Mouse (Mus musculus) gastrocnemius, postnatal 14 days (tissue): ENCODE data around the gene Ubtd1. TPM values are rescaled to one million over a fixed set of nuclear protein-coding genes. Genes with fewer than 3 reads are reported as not detected.

Experiments
- total RNA-seq, 2 experiments: library from RNA; stranded (reverse); gene quantifications; 2 replicates each; pipeline ENCODE4 v1.2.3; 2021

Gene Ubtd1
- total RNA-seq, 2 experiments from 2014 or later = 14.8 to 17.4 TPM

Other genes starting within 250 kb of the Ubtd1 start
- gene Slit1, start 238.1 kb upstream of the Ubtd1 start, total RNA-seq = 1 to 10 TPM in 1 of 2 experiments, under 1 TPM in 1; 0.66 to 1.1 TPM
- 1 to 10 TPM; 6.8 to 9.9 TPM for gene Arhgap19, start 179.7 kb upstream of the Ubtd1 start, total RNA-seq
- 1 to 10 TPM; 4.9 to 7.2 TPM for gene Frat1, start 151.8 kb upstream of the Ubtd1 start, total RNA-seq
- 10 to 100 TPM; 19.9 to 28.3 TPM for gene Frat2, start 133.6 kb upstream of the Ubtd1 start, total RNA-seq
- 10 to 100 TPM; 29.9 to 37.2 TPM for gene Rrp12, start 85.6 kb upstream of the Ubtd1 start, total RNA-seq
- gene Pgam1, start 69.8 kb upstream of the Ubtd1 start, total RNA-seq = 10 to 100 TPM; 22.5 to 26.7 TPM
- 10 to 100 TPM; 12.0 to 16.8 TPM for gene Exosc1, start 48.3 kb upstream of the Ubtd1 start, total RNA-seq
- gene Zdhhc16, start 48.3 kb upstream of the Ubtd1 start, total RNA-seq = 10 to 100 TPM; 18.0 to 21.3 TPM
- 1 to 10 TPM; 8.0 to 9.1 TPM for gene Mms19, start 606 bp upstream of the Ubtd1 start, total RNA-seq
- gene Ankrd2, start 54.2 kb downstream of the Ubtd1 start, total RNA-seq = 100 to 1,000 TPM; 113 to 188 TPM
- gene Hoga1, start 63.8 kb downstream of the Ubtd1 start, total RNA-seq = 1 to 10 TPM; 3.3 to 4.3 TPM
- gene 4933411K16Rik, start 70.5 kb downstream of the Ubtd1 start, total RNA-seq = under 1 TPM; 0.25 to 0.42 TPM
- gene Morn4, start 104.6 kb downstream of the Ubtd1 start, total RNA-seq = 1 to 10 TPM; 1.7 to 1.9 TPM
- gene Pi4k2a, start 108.7 kb downstream of the Ubtd1 start, total RNA-seq = 10 to 100 TPM; 14.0 to 14.7 TPM
- gene Avpi1, start 147.3 kb downstream of the Ubtd1 start, total RNA-seq = 10 to 100 TPM; 10.5 to 11.0 TPM
- gene Marveld1, start 165.6 kb downstream of the Ubtd1 start, total RNA-seq = 10 to 100 TPM; 11.4 to 13.9 TPM
- gene Zfyve27, start 182.2 kb downstream of the Ubtd1 start, total RNA-seq = 10 to 100 TPM; 11.9 to 14.4 TPM
- gene Sfrp5, start 220.5 kb downstream of the Ubtd1 start, total RNA-seq = 1 to 10 TPM; 4.2 to 8.9 TPM